9 mouse cellular contexts compared by ENCODE assay signal in genomic region chr6:48958053-48958452, GRCm38 (mm10). TPM values are rescaled to one million over a fixed set of nuclear protein-coding genes. Genes with fewer than 3 reads are reported as not detected.
DNase-seq lines count a peak whose midpoint lies in the region; ATAC-seq and TF ChIP-seq lines count a peak whose summit lies in the region.
"Had no signal": no experiment of that assay in that cellular context is flagged by ENCODE, and none has a peak within 500 bp of the region (broad histone marks: within the 10 kb centered on the region; RNA-seq: fewer than 3 reads in every experiment).

No protein-coding gene starts in this region.

- 71% methylated on average over 1 of the region's 1 CpGs for WGBS in heart, adult 2 months
- 70% methylated on average over 1 of the region's 1 CpGs for WGBS in heart, embryonic 12.5 days
- 35% methylated on average over 1 of the region's 1 CpGs for WGBS in midbrain, embryonic 16.5 days
- WGBS in midbrain, embryonic 15.5 days: 63% methylated on average over 1 of the region's 1 CpGs

- H3K4me2 ChIP-seq in heart, embryonic 12.5 days: no peak overlapping the region
- no peak overlapping the region for H3K4me2 ChIP-seq in midbrain, embryonic 16.5 days (ENCODE audit: low read length)
- no peak overlapping the region for H3K4me2 ChIP-seq in midbrain, embryonic 15.5 days

- H3K9ac ChIP-seq in heart, adult 2 months (ENCODE audit: low read depth, low read length): no peak overlapping the region
- H3K9ac ChIP-seq in heart, embryonic 12.5 days: no peak overlapping the region
- H3K9ac ChIP-seq in midbrain, embryonic 16.5 days (ENCODE audit: low read depth, low read length): no peak overlapping the region
- H3K9ac ChIP-seq in midbrain, embryonic 15.5 days: no peak overlapping the region

- no peak for ATAC-seq in heart, embryonic 12.5 days (ENCODE audit: insufficient number of reproducible peaks, low FRiP score)
- ATAC-seq in midbrain, embryonic 16.5 days: 0 out of 2 replicates have a peak, but pooled peaks have one; percentile 14
- ATAC-seq in midbrain, embryonic 15.5 days (replicated peaks): no peak

- intact Hi-C loops in heart, adult 2 months (cut with DNase I): no loop called here

- TF ChIP-seq POLR2A in heart, adult 2 months (IDR thresholded peaks at IDR 0.05; ENCODE audit: insufficient read depth, low read depth, low read length): no peak

- no peaks in the 10 kb centered on the region for H3K79me2 ChIP-seq in heart, adult 2 months (replicated peaks; ENCODE audit: control insufficient read depth, insufficient read depth, low read length)

- no peak for TF ChIP-seq EP300 in heart, adult 2 months (IDR thresholded peaks at IDR 0.05; ENCODE audit: insufficient read depth, low read depth, low read length)

- H3K9me3 ChIP-seq in heart, embryonic 12.5 days (replicated peaks): no peaks in the 10 kb centered on the region
- no peaks in the 10 kb centered on the region for H3K9me3 ChIP-seq in midbrain, embryonic 16.5 days (replicated peaks; ENCODE audit: control insufficient read depth, low read length, poor library complexity, severe bottlenecking)
- H3K9me3 ChIP-seq in midbrain, embryonic 15.5 days: no peaks in the 10 kb centered on the region

- peak; percentile 44 for TF ChIP-seq CTCF in heart, adult 2 months (IDR thresholded peaks at IDR 0.05)

- H3K4me1 ChIP-seq in heart, adult 2 months (ENCODE audit: control insufficient read depth, insufficient read depth, low read length): no peaks in the 10 kb centered on the region
- no peaks in the 10 kb centered on the region for H3K4me1 ChIP-seq in heart, embryonic 12.5 days (replicated peaks)
- H3K4me1 ChIP-seq in midbrain, embryonic 16.5 days (ENCODE audit: control insufficient read depth, insufficient read depth, low read length): no peaks in the 10 kb centered on the region
- no peaks in the 10 kb centered on the region for H3K4me1 ChIP-seq in midbrain, embryonic 15.5 days

- H3K36me3 ChIP-seq in heart, adult 2 months (ENCODE audit: control insufficient read depth, insufficient read depth, low read length): no peaks in the 10 kb centered on the region
- H3K36me3 ChIP-seq in heart, embryonic 12.5 days: no peaks in the 10 kb centered on the region
- no peaks in the 10 kb centered on the region for H3K36me3 ChIP-seq in midbrain, embryonic 16.5 days (ENCODE audit: control insufficient read depth, insufficient read depth, low read length)
- no peaks in the 10 kb centered on the region for H3K36me3 ChIP-seq in midbrain, embryonic 15.5 days (replicated peaks)

- H3K27ac ChIP-seq in heart, adult 2 months: no peak overlapping the region
- H3K27ac ChIP-seq in heart, embryonic 12.5 days (ENCODE audit: poor library complexity, severe bottlenecking): no peak overlapping the region
- no peak overlapping the region for H3K27ac ChIP-seq in midbrain, embryonic 16.5 days (ENCODE audit: low read length)
- H3K27ac ChIP-seq in midbrain, embryonic 15.5 days: no peak overlapping the region

- peak in 1 of 2 experiments; percentile 8 for DNase-seq in heart, adult 2 months
- DNase-seq in embryo, embryonic 10.5 days (ENCODE audit: low spot score): peak; percentile 34
- DNase-seq in lung, postnatal 4 days: peak; percentile 32 to 34
- no peak for DNase-seq in natural killer cell, adult 2 months (ENCODE audit: low spot score in 2 of 2)
- no peak for DNase-seq in c-Kit-positive CD71-positive TER-119-positive erythroid progenitor cells, embryonic 14.5 days (ENCODE audit: low spot score)

- no peaks in the 10 kb centered on the region for H3K27me3 ChIP-seq in heart, adult 2 months (ENCODE audit: control insufficient read depth, insufficient read depth, low read length)
- no peaks in the 10 kb centered on the region; the same call in 1 of the 2 replicates for H3K27me3 ChIP-seq in heart, embryonic 12.5 days (replicated peaks)
- no peaks in the 10 kb centered on the region for H3K27me3 ChIP-seq in midbrain, embryonic 16.5 days (ENCODE audit: control insufficient read depth, insufficient read depth, low read depth, low read length)
- no peaks in the 10 kb centered on the region for H3K27me3 ChIP-seq in midbrain, embryonic 15.5 days (replicated peaks)

- no peak overlapping the region for H3K4me3 ChIP-seq in heart, adult 2 months
- H3K4me3 ChIP-seq in heart, embryonic 12.5 days: no peak overlapping the region
- no peak overlapping the region for H3K4me3 ChIP-seq in midbrain, embryonic 16.5 days (ENCODE audit: low read depth, low read length)
- H3K4me3 ChIP-seq in midbrain, embryonic 15.5 days: no peak overlapping the region

RNA-seq across cellular contexts. Expression of gene Doxl2, which starts 16.7 kb away (rescaled TPM):
- total RNA-seq in heart, adult 2 months (2021): not detected
- not detected in 2 replicates for polyA plus RNA-seq in heart, adult 2 months (2012; rRNA removed)
- not detected in 2 replicates for polyA plus RNA-seq in heart, embryonic 12.5 days (2016; fragmentation: Nextera tagmentation; extraction: Ambion mirVana)
- polyA plus RNA-seq in midbrain, embryonic 16.5 days (2015; fragmentation: Nextera tagmentation; extraction: Ambion mirVana): not detected in 2 replicates
- not detected in 2 replicates for polyA plus RNA-seq in midbrain, embryonic 15.5 days (2015; fragmentation: Nextera tagmentation; extraction: Ambion mirVana)
- total RNA-seq: liver, adult 2 months had no signal
- polyA plus RNA-seq: liver, adult 2 months had no signal

RNA-seq across cellular contexts. Expression of gene 1600015I10Rik, which starts 28.4 kb away (rescaled TPM):
- not detected for total RNA-seq in heart, adult 2 months (2021)
- polyA plus RNA-seq in heart, adult 2 months (2012; rRNA removed): 0.08 and 0.12 TPM in 2 replicates
- polyA plus RNA-seq in heart, embryonic 12.5 days (2016; fragmentation: Nextera tagmentation; extraction: Ambion mirVana): 0.10 TPM in 1 of 2 replicates, not detected in the other
- not detected in 2 replicates for polyA plus RNA-seq in midbrain, embryonic 16.5 days (2015; fragmentation: Nextera tagmentation; extraction: Ambion mirVana)
- polyA plus RNA-seq in midbrain, embryonic 15.5 days (2015; fragmentation: Nextera tagmentation; extraction: Ambion mirVana): not detected in 2 replicates
- total RNA-seq: liver, adult 2 months had no signal
- polyA plus RNA-seq: liver, adult 2 months had no signal

RNA-seq across cellular contexts. Expression of gene Svs1, which starts 28.6 kb away (rescaled TPM):
- not detected for total RNA-seq in heart, adult 2 months (2021)
- not detected in 2 replicates for polyA plus RNA-seq in heart, adult 2 months (2012; rRNA removed)
- not detected in 2 replicates for polyA plus RNA-seq in heart, embryonic 12.5 days (2016; fragmentation: Nextera tagmentation; extraction: Ambion mirVana)
- polyA plus RNA-seq in midbrain, embryonic 16.5 days (2015; fragmentation: Nextera tagmentation; extraction: Ambion mirVana): not detected in 2 replicates
- not detected in 2 replicates for polyA plus RNA-seq in midbrain, embryonic 15.5 days (2015; fragmentation: Nextera tagmentation; extraction: Ambion mirVana)
- total RNA-seq: liver, adult 2 months had no signal
- polyA plus RNA-seq: liver, adult 2 months had no signal

Comparison
In these comparisons a context has a peak if more than half of its experiments do, and no peak if none do; other contexts are left out.
1. DNase-seq: peak in embryo, embryonic 10.5 days (single experiment) and lung, postnatal 4 days (2 of 2); none in natural killer cell, adult 2 months (0 of 2) and c-Kit-positive CD71-positive TER-119-positive erythroid progenitor cells, embryonic 14.5 days (single experiment).